Mouse (Mus musculus) heart, embryonic 11.5 days (tissue): ENCODE results near the gene Plekhj1. TPM values are rescaled to one million over a fixed set of nuclear protein-coding genes. Genes with fewer than 3 reads are reported as not detected.
"Not testable (repeated sequence)": the region's sequence is repeated elsewhere in the genome, so short reads cannot be mapped to it uniquely, and the experiment has no call there.

Experiments
- ATAC-seq: fragments of 200-750 bp; cut with Nextera tagmentation; replicated peaks from 2 replicates; pipeline ENCODE4 v1.8.0; 2017; ENCODE audit warnings: moderate library complexity; ENCODE audit not compliant: insufficient number of reproducible peaks, low FRiP score, low TSS enrichment
- H3K27ac ChIP-seq: fragments of 300-500 bp; sonication (generic); 2 replicates; pipeline ENCODE4 v1.5.1; 2014; ENCODE audit warnings: mild to moderate bottlenecking, low read depth, low read length
- H3K27me3 ChIP-seq: fragments of 300-500 bp; sonication (generic); 2 replicates; pipeline ENCODE4 v1.6.1; 2014; ENCODE audit warnings: mild to moderate bottlenecking, low read length, mixed read lengths; ENCODE audit not compliant: control insufficient read depth, insufficient read depth
- H3K36me3 ChIP-seq: fragments of 300-500 bp; sonication (generic); 2 replicates; pipeline ENCODE4 v1.6.1; 2014; ENCODE audit warnings: mild to moderate bottlenecking, low read length, moderate library complexity, mixed read lengths; ENCODE audit not compliant: control insufficient read depth, insufficient read depth
- H3K4me1 ChIP-seq: fragments of 300-500 bp; sonication (generic); 2 replicates; pipeline ENCODE4 v1.6.1; 2014; ENCODE audit warnings: low read length; ENCODE audit not compliant: control insufficient read depth, insufficient read depth
- H3K4me2 ChIP-seq: fragments of 300-500 bp; sonication (generic); 2 replicates; pipeline ENCODE4 v1.6.1; 2014; ENCODE audit warnings: mild to moderate bottlenecking, moderate library complexity
- H3K4me3 ChIP-seq: fragments of 300-500 bp; sonication (generic); 2 replicates; pipeline ENCODE4 v1.5.1; 2014; ENCODE audit warnings: low read depth, low read length
- H3K9ac ChIP-seq: fragments of 300-500 bp; sonication (generic); 2 replicates; pipeline ENCODE4 v1.6.1; 2014; ENCODE audit warnings: mild to moderate bottlenecking, low read depth, low read length, moderate library complexity
- H3K9me3 ChIP-seq: fragments of 300-500 bp; sonication (generic); replicated peaks from 2 replicates; pipeline ENCODE4 v1.6.1; 2016; ENCODE audit warnings: low read length; ENCODE audit not compliant: control insufficient read depth
- WGBS: fragments of 180-500 bp; shearing (Covaris S2); extraction: QIAGEN DNeasy Blood & Tissue Kit; methylation state at CpG from one replicate; pipeline ENCODE4 v1.1.7; 2014; ENCODE audit not compliant: insufficient replicate concordance; 5-methylcytosine and 5-hydroxymethylcytosine counted together
- polyA plus RNA-seq: library from polyadenylated mRNA; unstranded; fragments of >200 nt; fragmentation: Nextera tagmentation; extraction: Ambion mirVana; gene quantifications from 2 replicates; pipeline ENCODE4 v1.2.1, GENCODE M21; 2014

The Plekhj1 gene
- polyA plus RNA-seq, 1 experiment from 2014 or later, result 97.7 TPM

GRCm38 (mm10) chr10:80819406-80819805 is 21.0 kb upstream of the Plekhj1 start:
- H3K9ac ChIP-seq, result no peak overlapping the region; the same call in 1 of the 2 replicates
- H3K4me3 ChIP-seq, result no peak overlapping the region
- no peaks in the 10 kb centered on the region for H3K4me1 ChIP-seq
- H3K36me3 ChIP-seq, result no peaks in the 10 kb centered on the region
- no peak for ATAC-seq
- WGBS, result 51% methylated on average over 3 of the region's 3 CpGs
- H3K4me2 ChIP-seq, result no peak overlapping the region
- H3K27ac ChIP-seq, result no peak overlapping the region
- H3K9me3 ChIP-seq, result no peaks in the 10 kb centered on the region
- no peaks in the 10 kb centered on the region for H3K27me3 ChIP-seq

- whole genome bisulfite sequencing, result 52% methylated on average over 6 of the region's 6 CpGs
Observed at GRCm38 (mm10) chr10:80818599-80819281, 20.3 kb upstream of the Plekhj1 start.

GRCm38 (mm10) chr10:80817955-80818354 is 19.5 kb upstream of the Plekhj1 start:
- not testable (repeated sequence) for H3K27ac ChIP-seq, H3K4me3 ChIP-seq, ATAC-seq, H3K4me2 ChIP-seq, H3K36me3 ChIP-seq, H3K4me1 ChIP-seq, H3K9ac ChIP-seq, H3K27me3 ChIP-seq, H3K9me3 ChIP-seq
- WGBS, result 78% methylated on average over 7 of the region's 7 CpGs

More at GRCm38 (mm10) chr10:80818599-80819281, 20.3 kb upstream of the Plekhj1 start:
- no peaks in the 10 kb centered on the region for H3K36me3 ChIP-seq
- no peak overlapping the region for H3K4me2 ChIP-seq
- H3K4me3 ChIP-seq, result no peak overlapping the region
- no peak; the same call in 1 of the 2 replicates for ATAC-seq
- H3K27ac ChIP-seq, result no peak overlapping the region
- H3K4me1 ChIP-seq, result no peaks in the 10 kb centered on the region
- H3K27me3 ChIP-seq, result no peaks in the 10 kb centered on the region
- no peaks in the 10 kb centered on the region for H3K9me3 ChIP-seq
- H3K9ac ChIP-seq, result no peak overlapping the region; the same call in 1 of the 2 replicates

- H3K36me3 ChIP-seq, result no peaks in the 10 kb centered on the region
- H3K9ac ChIP-seq, result no peak overlapping the region
- no peaks in the 10 kb centered on the region; the same call in 1 of the 2 replicates for H3K27me3 ChIP-seq
- H3K4me3 ChIP-seq, result no peak overlapping the region
- no peaks in the 10 kb centered on the region for H3K4me1 ChIP-seq
- H3K4me2 ChIP-seq, result no peak overlapping the region
- H3K27ac ChIP-seq, result no peak overlapping the region
- no peaks in the 10 kb centered on the region for H3K9me3 ChIP-seq
- 69% methylated on average over 2 of the region's 2 CpGs for WGBS
- no peak for ATAC-seq
Observed at GRCm38 (mm10) chr10:80817164-80817563, 18.7 kb upstream of the Plekhj1 start.

- H3K27ac ChIP-seq, H3K36me3 ChIP-seq, ATAC-seq, H3K4me1 ChIP-seq, H3K9ac ChIP-seq, H3K9me3 ChIP-seq, H3K27me3 ChIP-seq, H3K4me3 ChIP-seq, H3K4me2 ChIP-seq: not testable (repeated sequence)
- WGBS, result 84% methylated on average over 3 of the region's 3 CpGs
Observed at GRCm38 (mm10) chr10:80816303-80816702, 17.9 kb upstream of the Plekhj1 start.

GRCm38 (mm10) chr10:80814800-80815199 is 16.4 kb upstream of the Plekhj1 start:
- no peak overlapping the region for H3K4me3 ChIP-seq
- 61% methylated on average over 7 of the region's 7 CpGs for WGBS
- no peak for ATAC-seq
- H3K9ac ChIP-seq, result no peak overlapping the region
- H3K27me3 ChIP-seq, result no peaks in the 10 kb centered on the region; the same call in 1 of the 2 replicates
- H3K27ac ChIP-seq, result no peak overlapping the region
- H3K9me3 ChIP-seq, result no peaks in the 10 kb centered on the region
- H3K4me1 ChIP-seq, result peaks cover 7% of the 10 kb centered on the region; the same call in 1 of the 2 replicates
- no peak overlapping the region for H3K4me2 ChIP-seq
- H3K36me3 ChIP-seq, result no peaks in the 10 kb centered on the region

- Histone ChIP-seq H3K9me3 (no peaks in the 10 kb centered on the region), H3K27me3 (peaks cover 3% of the 10 kb centered on the region), H3K27ac (no peak within 1 kb of the TSS), H3K4me2 (no peak within 1 kb of the TSS), H3K9ac (no peak within 1 kb of the TSS; the same call in 1 of the 2 replicates), H3K36me3 (no peaks in the 10 kb centered on the region), H3K4me1 (peaks cover 19% of the 10 kb centered on the region), H3K4me3 (no peak within 1 kb of the TSS)
- no peak for ATAC-seq
- WGBS, result 41% methylated on average over 4 of the region's 4 CpGs
Observed at GRCm38 (mm10) chr10:80813366-80813765, 14.9 kb upstream of the Plekhj1 start, which contains the start of gene Jsrp1. Gene Jsrp1 (minus strand): TSS chr10:80813498.

GRCm38 (mm10) chr10:80812391-80813041 is 14.1 kb upstream of the Plekhj1 start:
- Histone ChIP-seq H3K27ac (no peak overlapping the region), H3K9ac (no peak overlapping the region; the same call in 1 of the 2 replicates)
- 35% methylated on average over 5 of the region's 5 CpGs for WGBS

More at GRCm38 (mm10) chr10:80812391-80813041, 14.1 kb upstream of the Plekhj1 start:
- H3K4me3 ChIP-seq, result no peak overlapping the region
- H3K4me1 ChIP-seq, result peaks cover 28% of the 10 kb centered on the region
- H3K36me3 ChIP-seq, result no peaks in the 10 kb centered on the region
- no peak for ATAC-seq
- H3K4me2 ChIP-seq, result no peak overlapping the region
- H3K27me3 ChIP-seq, result peaks cover 6% of the 10 kb centered on the region
- H3K9me3 ChIP-seq, result no peaks in the 10 kb centered on the region
